Mouse (Mus musculus) olfactory bulb, adult 2 months (tissue): ENCODE results near the gene Tapt1. TPM values are rescaled to one million over a fixed set of nuclear protein-coding genes. Genes with fewer than 3 reads are reported as not detected.

Experiments used
- H3K27ac ChIP-seq: fragments of 200-500 bp; 2 replicates; pipeline ENCODE4 v1.5.1; 2012; ENCODE audit warnings: low read depth, low read length; ENCODE audit not compliant: insufficient read depth
- H3K4me1 ChIP-seq: fragments of 200-500 bp; 2 replicates; pipeline ENCODE4 v1.6.1; 2012; ENCODE audit warnings: low read length; ENCODE audit not compliant: control insufficient read depth, insufficient read depth
- H3K4me3 ChIP-seq: fragments of 200-500 bp; 2 replicates; pipeline ENCODE4 v1.5.1; 2012; ENCODE audit warnings: mild to moderate bottlenecking, low read depth, low read length, moderate library complexity; ENCODE audit not compliant: insufficient read depth
- CTCF ChIP-seq: fragments of 200-500 bp; IDR thresholded peaks from 2 replicates; pipeline ENCODE4 v1.5.1; 2012; ENCODE audit warnings: low read depth, mild to moderate bottlenecking, low read length, moderate library complexity; ENCODE audit not compliant: insufficient read depth
- POLR2A ChIP-seq: fragments of 200-500 bp; IDR thresholded peaks from 2 replicates; pipeline ENCODE4 v1.6.1; 2012; ENCODE audit warnings: mild to moderate bottlenecking, low read depth, low read length, moderate library complexity; ENCODE audit not compliant: insufficient read depth
- WGBS: fragments of 180-500 bp; shearing (Covaris S2); methylation state at CpG from one replicate; pipeline ENCODE4 v1.1.7; 2018; 5-methylcytosine and 5-hydroxymethylcytosine counted together
- polyA plus RNA-seq: library from polyadenylated mRNA; stranded (reverse); fragments of >200 nt; gene quantifications from 2 replicates; pipeline ENCODE4 v1.2.4, GENCODE M21; 2012; ENCODE audit warnings: low replicate concordance; ENCODE audit not compliant: missing spikeins, insufficient read depth, insufficient read length

Gene Tapt1
- polyA plus RNA-seq, 1 experiment, result not detected

DNA sequence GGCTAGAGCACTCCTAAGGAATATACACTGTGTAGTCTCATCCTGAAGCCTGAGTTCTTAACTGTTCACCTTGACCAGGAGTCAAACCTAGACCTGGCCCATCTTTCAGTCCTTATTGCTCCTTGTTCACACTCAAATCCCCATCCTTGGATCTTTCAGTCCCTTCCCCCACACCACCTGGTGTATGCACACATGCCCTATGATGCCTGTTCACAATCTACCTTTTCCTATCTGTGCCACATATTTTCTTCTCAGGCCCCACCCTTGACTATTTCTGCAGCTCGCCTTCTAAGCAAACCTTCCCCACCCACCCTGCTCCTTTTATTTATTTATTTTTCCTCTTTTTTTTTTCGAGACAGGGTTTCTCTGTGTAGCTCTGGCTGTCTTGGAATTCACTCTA, 12.4 kb downstream of the Tapt1 start:
- H3K27ac ChIP-seq, result no peak overlapping the region
- 80% methylated on average over 2 of the region's 2 CpGs for WGBS

DNA sequence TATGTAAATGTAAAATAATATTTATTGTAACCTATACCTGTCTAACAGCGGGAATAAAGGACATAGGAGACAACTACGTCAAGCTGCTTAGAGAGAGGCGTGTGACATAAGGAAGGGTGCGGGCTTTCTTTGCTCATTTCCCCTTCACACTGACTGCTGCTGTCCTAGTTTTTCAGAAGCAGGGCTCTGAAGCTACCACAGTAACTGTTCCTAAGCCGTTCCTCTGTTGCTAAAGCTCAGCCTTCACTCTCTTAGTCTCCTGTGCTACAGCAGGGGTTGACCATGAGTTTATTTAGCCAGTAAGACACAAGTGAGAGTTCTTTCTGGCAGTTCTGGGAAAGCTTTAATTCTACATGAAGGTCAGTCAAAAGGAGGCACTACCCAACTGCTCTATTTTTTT, 13.0 kb downstream of the Tapt1 start:
- Histone ChIP-seq H3K4me3 (no peak overlapping the region), H3K27ac (no peak overlapping the region), H3K4me1 (peaks cover 2% of the 10 kb centered on the region)
- 88% methylated on average over 5 of the region's 5 CpGs for WGBS
- TF ChIP-seq CTCF (no peak), POLR2A (no peak)

More for the DNA sequence above, 12.4 kb downstream of the Tapt1 start:
- Histone ChIP-seq H3K4me3 (no peak overlapping the region), H3K4me1 (peaks cover 3% of the 10 kb centered on the region)
- TF ChIP-seq POLR2A, result no peak
- TF ChIP-seq CTCF, result no peak

DNA sequence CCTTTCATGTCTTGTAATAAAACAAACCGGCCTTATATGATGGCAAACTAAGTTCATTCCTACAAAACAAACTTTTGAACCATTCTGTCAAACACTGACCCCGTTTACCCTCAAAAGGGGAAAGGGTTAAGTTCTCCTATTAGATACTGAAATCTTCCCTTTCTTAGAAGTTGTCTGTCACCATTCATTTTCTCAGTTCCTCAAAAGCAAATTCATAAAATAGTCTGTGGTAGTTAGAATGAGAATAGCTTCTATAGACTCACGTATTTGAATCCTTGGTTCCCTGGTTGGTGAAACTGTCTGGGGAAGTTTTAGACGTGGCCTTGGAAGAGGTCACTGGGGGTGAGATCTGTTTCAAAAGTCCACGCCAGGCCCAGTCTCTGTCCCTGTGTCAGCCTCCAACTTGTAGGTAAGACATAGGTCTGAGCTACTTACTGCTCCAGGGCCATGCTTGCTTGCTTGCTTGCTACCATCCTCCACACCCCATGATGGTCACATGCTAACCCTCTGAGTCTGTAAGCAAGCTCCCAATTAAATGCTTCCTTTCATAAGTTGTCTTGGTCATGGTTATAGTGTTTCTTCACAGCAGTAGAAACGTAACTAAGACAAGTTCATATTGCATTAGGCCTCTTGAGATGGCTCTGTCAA, 14.5 kb downstream of the Tapt1 start:
- H3K4me1 ChIP-seq, result no peaks in the 10 kb centered on the region
- WGBS, result 89% methylated on average over 6 of the region's 6 CpGs
- H3K4me3 ChIP-seq, result no peak overlapping the region
- no peak for TF ChIP-seq CTCF
- TF ChIP-seq POLR2A, result no peak
- H3K27ac ChIP-seq, result no peak overlapping the region

DNA sequence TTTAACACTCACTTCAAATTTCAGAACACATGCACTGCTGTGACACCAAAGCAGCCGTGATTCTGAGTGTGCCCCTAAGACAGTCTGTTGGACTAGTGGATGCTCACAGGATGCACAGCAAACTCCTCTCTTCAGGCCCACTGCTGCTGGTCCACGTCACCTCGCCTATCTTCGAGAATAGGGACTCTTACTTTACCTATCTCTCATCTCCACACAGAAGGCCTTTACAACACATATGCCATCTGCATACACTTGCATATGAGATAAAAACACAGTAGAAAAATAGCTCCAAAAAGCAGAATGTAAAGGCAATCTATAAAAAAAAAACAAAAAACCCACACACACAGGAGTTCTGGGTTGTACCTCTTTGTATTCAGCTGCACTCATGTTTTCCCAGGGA, 19.1 kb downstream of the Tapt1 start:
- no peak overlapping the region for H3K27ac ChIP-seq
- H3K4me1 ChIP-seq, result no peaks in the 10 kb centered on the region
- TF ChIP-seq POLR2A (no peak), CTCF (no peak)
- no peak overlapping the region for H3K4me3 ChIP-seq
- WGBS, result 95% methylated on average over 4 of the region's 4 CpGs

DNA sequence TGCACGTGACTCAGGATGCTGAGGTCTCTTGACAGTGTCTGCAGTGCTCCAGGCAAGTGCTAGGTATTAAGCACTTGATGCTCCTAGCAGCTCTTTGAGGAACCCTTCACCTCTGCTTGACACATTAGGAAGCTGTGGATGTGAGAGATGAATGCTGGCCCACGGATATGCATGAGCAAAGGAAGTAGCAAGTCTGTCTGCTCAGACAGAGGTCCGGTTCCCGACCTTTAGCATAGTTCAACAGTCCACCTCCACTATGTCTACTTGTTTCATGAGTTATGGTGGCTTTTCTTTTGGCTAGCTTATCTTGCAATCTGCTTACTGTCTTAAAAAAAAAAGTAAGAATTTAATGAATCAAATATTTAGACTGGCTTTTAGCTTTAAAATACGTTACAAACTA, 19.8 kb downstream of the Tapt1 start:
- no peak overlapping the region for H3K27ac ChIP-seq
- WGBS, result 82% methylated on average over 5 of the region's 5 CpGs
- no peaks in the 10 kb centered on the region for H3K4me1 ChIP-seq
- TF ChIP-seq CTCF, result no peak
- no peak for TF ChIP-seq POLR2A
- H3K4me3 ChIP-seq, result no peak overlapping the region

DNA sequence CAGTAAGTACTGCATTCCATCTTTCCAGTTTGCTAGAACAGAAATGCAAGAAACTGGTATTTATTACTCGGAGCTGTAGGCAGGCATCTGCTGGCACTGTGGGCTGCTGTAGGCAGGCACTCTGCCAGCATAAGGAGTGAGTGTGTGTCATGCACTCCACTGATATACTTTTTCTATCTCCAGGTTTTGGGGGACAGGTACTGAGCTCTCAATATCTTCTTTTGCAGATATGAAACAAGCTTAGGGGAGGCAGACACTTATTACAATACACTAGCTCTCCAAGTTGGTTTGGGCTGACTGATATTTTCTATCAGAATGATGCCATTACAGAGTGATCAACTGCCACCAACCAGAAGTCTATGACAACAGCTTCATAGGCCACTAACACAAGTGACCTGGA, 23.0 kb downstream of the Tapt1 start:
- H3K4me1 ChIP-seq, result no peaks in the 10 kb centered on the region
- TF ChIP-seq CTCF (no peak), POLR2A (no peak)
- 9% methylated on average over 1 of the region's 1 CpGs for WGBS
- H3K27ac ChIP-seq, result no peak overlapping the region
- H3K4me3 ChIP-seq, result no peak overlapping the region

DNA sequence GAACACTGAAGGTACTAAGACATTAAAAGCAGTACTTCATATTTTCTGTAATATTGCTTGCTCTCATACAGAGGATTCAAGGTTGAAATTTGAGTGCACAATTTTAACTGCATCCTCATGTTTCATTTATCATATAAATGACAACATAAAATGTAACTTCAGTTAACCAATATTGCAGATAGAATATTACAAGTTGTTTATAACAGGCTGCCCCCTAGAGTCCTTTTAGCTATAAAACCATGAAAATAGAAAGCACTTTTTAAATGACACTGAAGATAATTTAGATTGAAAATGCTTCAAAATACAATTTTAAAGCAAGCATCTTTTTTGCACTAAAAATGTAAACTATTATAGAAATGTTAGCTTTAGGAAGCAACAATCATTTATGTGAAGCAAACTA, 24.8 kb downstream of the Tapt1 start:
- Histone ChIP-seq H3K4me1 (no peaks in the 10 kb centered on the region), H3K27ac (no peak overlapping the region), H3K4me3 (no peak overlapping the region)
- no peak for TF ChIP-seq POLR2A
- TF ChIP-seq CTCF, result no peak

DNA sequence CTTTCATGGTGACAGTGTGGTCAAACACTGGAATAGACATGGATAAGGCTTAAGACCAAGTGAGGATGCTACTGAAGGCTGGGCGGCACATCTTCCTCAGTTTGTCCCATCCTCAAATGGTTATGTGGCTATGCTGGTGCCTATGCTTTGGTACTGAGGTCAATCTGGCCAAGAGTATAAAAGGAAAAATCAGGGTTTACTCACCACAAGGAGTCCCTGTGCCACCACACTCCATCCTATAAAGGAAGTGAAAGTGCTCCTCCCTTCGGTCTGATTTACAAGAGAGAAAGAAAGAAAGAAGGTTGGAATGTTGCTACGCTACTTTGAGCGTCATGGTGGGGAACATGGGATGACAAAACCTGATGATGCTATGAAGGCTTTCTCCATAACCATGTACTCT, 27.3 kb downstream of the Tapt1 start:
- 97% methylated on average over 4 of the region's 4 CpGs for WGBS
- TF ChIP-seq POLR2A, result no peak
- Histone ChIP-seq H3K4me1 (no peaks in the 10 kb centered on the region), H3K4me3 (no peak overlapping the region), H3K27ac (no peak overlapping the region)

DNA sequence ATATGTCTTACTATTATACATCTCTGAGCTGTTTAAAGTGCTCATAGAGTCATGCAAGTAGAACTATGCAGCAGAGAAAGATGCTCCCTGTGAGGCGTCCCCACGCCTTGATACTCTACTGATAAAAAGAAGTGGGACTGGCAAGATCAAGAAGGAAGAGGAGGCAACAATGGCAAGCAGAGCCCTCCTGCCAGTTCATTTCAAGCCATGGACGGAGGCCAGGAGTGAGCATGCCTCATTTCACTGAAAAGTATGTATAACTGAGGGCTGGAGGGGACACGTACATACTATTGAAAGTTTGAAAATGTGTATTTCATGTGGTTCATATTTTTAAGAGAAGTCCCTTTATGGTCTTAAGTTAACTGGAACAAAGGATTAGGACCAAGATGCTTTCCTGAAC, 28.0 kb downstream of the Tapt1 start:
- TF ChIP-seq POLR2A, result no peak
- no peak for TF ChIP-seq CTCF
- no peak overlapping the region for H3K4me3 ChIP-seq
- H3K27ac ChIP-seq, result no peak overlapping the region
- 81% methylated on average over 4 of the region's 4 CpGs for WGBS
- H3K4me1 ChIP-seq, result no peaks in the 10 kb centered on the region

DNA sequence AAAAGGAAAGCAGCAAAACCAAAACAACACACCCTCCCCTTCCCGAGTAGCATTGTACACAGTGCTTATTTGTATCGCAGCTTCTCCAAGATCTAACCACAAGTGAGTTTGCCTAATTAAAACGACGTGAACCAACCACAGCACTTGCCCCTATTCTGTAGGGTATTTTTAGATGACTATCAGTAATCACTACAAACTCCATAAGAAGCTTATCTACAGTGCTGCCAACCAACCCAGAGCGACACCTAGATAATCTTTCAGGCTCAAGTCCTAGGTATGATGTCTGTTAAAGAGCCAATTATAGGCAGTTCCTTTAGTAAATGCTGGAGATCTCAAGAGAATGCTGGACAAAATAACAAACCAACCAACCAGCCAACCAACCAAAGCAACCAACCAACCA, 28.6 kb downstream of the Tapt1 start:
- TF ChIP-seq POLR2A (no peak), CTCF (no peak)
- H3K4me1 ChIP-seq, result no peaks in the 10 kb centered on the region
- 48% methylated on average over 5 of the region's 5 CpGs for WGBS
- H3K4me3 ChIP-seq, result no peak overlapping the region
- no peak overlapping the region for H3K27ac ChIP-seq
